Mouse (Mus musculus) thymus, postnatal 36 days (tissue): Measurements from ENCODE around the gene Actr10.

Source experiments
- DNase-seq, 2 experiments: peaks; one replicate each; pipeline ENCODE4 v3.0.0; 2022; ENCODE audit warnings: mixed read lengths in 2 of 2

Gene Actr10

DNA sequence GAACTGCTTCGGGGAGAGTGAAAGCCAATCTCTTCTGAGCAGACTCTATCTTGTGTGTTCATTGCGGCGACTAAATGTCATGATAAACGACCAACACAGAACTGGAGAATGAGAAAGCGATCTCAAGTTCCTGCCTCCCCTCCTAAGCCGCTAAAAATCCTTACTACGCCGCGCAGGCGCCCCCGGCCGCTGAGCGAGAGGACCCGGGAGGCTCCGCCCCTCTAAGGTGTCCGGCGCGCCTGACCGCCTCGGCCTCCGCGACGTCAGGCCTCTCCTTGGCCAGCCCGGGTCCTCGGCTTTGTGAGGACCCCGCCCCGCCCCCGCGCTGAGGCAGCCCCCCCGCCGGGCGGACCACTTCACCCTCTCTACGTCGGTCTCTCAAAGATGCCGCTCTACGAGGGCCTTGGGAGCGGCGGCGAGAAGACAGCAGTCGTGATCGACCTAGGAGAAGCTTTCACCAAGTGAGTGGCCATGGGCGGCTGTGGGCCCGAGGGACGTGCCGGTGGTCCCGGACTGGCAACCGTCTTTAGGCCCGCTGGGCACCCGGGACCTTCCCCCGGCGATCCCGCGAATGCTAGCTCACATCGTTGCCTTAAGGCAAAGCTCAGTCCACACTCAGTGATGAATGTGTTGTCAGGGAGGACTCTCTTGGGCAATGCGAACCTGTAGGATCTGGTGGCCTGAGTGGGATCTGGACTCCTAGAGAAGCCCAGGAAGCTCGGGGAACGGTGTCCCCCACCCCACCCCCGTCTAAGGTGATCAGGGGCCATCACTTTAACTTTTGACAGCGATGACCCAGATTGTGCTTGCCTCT, at the start of gene Actr10:
Actr10 (plus strand) TSS at position 287 of the 814 bp plus-strand sequence.
- peak; percentile 94 to 95 for DNase-seq

DNA sequence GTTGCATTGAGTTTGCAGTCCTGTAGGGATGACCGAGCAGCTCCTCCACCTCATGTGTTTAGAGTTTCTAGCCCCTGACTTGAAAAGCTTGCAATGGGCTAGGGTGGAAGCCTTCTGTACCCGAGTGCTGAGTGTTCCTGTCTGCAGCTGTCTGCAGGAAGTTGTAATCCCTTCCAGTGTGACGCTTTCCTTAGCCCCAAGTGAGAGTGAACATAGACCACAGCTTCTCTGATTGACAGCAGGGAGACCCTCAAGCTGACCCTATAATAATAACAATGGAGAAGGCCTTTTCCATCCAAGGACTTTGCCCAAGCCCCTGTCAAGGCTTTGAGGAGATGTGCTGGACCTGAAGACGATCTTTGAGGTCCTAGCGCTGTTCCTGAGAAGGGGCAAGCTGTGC, 47.3 kb upstream of the Actr10 start:
- DNase-seq = no peak

DNA sequence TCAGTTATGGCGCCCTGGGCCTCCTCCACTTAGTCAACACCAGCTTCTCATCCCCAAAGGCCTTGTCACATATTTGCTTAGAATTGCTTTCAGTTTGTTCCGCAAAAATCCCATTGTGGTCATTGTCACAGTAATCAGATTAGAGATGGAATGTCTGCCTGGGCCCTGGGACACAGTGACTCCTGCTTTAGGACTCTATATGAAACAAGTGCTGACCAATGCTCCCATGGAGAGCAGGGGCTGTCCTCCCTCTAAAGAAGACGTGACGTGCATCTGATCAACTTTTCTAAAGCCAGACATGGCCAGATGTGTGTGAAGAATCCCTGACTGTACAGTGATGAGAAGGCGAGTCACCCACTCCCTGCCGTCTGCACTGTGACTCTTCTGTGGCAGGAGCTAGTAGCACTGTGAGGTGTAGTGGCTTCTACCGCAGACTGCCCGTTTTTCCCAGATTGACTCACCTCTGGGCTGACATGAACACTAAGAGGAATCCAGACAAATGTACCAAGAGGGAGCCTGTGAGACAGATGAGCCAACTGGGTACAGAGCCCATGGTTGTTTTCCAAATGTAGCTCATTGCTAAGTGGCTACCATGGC, 46.7 kb upstream of the Actr10 start:
- no peak for DNase-seq

DNA sequence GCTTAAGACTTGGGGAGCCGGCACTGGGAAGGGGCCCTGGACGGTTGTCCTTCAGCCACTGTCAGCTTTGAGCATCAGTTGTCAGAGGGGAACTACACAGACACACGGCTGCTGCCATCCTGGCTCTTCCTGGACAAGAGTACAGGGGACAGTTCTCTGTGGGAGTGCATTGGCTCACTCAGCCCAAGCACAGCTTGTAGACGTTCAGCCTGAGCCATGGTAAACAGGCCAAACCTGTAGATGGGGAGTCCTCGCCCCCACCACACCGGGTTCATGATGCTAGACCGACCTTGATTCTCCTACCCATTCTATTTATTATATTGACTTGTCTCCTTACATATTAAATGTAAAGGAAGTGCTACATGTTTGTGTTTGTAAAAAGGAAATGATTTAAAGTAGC, 42.4 kb upstream of the Actr10 start:
- DNase-seq = no peak

DNA sequence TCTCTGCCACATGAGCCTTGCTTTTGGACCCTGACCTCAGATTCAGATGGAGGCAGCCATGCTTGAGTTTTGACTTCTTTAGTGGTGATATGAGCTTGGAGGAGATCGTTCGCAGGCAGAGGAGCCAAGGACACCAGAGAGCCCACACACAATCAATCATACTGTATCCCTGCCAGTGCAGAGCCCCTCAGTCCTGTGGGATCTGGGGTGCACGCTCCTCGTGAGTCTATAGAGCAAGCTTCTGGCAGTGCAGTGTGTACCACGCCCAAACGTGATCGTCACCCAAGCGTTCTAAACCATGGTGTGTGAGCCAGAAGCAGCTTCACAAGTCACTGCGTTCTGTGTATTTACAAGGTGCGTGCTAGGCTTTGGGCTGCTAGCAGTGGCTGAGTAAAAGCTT, 41.6 kb upstream of the Actr10 start:
- no peak for DNase-seq

DNA sequence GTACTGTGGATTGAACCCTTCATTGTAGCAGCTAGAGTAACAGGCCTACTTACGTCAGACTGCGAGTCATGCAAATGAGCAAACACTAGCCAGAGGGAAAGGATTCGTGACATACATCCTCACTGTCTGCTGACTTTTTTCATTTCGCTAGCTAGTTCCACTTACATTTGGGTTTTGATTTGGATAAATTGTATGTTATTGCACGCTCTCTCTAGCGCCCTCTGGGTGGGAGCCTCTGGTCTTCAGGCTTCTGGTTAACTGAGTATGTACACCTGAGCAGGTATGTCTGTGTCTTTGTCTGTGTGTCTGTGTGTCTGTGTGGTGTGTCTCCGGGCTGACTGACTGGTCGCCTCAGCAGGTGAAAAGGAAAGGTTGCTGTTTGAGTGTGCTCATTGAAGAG, 40.2 kb upstream of the Actr10 start:
- peak; percentile 50 to 60 for DNase-seq

DNA sequence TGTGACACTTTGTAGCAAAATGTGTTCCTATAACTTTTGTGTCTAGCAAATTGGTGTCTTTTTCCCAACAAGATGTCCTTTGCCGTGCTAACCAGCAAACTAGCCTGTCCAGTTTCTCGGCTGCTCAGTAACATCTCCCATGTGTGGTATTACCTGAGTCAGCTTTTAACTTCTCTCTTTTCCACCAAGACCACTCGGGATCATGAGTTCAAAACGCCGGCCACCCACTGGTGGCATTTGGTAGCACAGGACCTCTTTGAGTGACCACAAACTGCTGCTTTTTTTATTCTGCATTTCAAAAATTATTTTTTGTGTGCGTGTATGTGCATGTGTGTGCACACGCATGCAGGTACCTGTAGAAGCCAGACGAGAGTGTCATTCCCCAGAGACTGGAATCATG, 39.2 kb upstream of the Actr10 start:
- DNase-seq = no peak

DNA sequence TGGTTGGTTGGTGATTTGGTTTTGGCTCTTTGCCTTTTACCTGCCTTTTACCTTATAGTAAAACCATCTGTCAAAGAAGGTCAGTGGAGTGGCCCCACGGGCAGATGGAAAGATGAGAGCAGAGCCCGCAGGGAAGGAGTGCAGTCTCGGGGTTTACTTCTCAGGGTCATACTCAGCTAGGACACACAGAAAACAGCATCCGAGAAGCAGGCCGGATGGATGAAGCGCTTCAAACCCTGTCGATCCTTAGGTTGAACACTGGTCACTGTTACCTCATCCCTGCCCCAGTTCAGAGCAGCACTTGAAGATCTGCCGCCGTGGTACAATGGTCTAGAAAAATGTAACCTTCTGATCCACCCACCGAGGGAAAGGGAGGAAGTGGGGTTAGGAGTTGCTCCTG, 33.2 kb upstream of the Actr10 start:
- no peak for DNase-seq

DNA sequence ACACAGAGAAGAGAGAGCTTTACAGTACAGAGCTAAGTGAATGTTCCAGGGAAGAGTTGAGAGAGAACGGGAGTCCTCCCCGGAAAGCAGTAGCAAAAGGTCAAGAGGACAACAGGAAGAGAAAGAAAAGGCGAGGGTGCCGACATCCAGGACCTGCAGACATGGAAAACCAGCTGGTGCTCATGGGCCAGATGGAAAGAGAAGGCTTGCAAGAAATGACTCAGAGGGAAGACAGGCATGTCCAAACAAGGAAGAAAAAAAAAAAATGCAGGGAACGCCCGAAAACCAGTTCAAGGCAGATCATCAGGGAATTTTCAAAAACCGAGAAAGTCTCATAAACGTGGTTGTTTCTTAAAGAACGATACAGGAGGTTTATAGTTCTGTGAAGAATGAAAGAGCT, 30.8 kb upstream of the Actr10 start:
- no peak for DNase-seq

DNA sequence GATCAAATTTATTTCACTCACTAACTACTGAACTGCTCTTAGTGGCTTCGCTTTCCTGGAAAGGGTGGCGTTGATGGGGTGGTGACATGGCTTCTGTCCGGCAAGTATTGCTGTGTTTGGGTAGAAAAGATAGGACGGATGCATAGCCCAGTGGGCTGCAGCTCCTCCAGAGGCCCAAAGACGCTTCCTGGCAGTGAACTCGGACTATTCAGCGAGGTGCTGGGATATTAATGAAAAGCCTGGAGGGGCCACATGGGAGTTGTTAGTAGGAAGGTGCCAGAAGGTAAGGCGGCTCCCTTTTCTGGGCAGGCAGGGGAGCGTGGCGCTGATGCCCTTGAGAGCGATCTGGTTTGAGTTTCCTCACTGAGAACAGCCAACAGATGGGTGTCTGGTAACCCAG, 30.0 kb upstream of the Actr10 start:
- no peak for DNase-seq

DNA sequence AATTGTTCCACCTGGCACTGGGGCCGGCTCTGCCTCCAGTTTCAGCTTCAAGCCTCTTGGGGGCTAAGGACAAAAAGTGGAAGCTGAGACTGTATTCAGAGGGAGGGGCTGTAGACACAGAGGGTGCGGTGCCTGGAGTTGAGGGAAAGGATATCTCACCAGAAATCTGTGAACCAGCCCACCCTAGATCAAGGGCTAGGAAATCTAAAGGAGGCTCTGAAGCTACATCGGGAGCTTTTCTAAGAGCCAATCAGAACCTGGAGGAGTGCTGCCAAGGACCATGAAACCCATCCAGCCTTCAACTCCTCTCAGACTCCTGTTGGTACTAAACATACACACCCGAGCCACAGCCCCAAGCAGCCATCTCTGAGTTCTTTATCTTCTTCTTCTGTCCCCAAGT, 29.6 kb upstream of the Actr10 start:
- DNase-seq = no peak

DNA sequence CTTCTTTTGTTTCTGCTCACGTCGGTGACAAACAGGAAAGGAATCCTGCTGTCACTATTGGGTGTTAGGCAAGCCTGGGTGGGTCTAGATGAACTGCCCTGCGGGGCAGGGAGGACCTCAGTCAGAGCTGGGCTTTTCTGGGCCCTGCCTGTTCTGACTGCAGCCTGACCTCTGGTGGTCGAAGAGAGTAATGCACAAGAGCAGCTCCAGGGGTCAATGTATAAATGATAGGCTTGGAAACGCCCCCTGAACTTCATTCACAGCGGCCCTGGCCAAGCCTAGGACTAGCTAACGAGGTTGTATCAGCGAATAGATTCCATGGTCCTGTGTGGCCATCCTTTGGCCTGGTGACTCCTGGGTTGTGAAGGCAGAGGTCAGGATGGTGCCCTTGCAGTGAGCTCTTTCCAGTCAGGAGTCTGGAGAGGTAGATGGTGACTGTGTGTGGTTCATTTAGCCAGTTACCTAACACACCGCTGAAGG, 27.4 kb upstream of the Actr10 start:
- peak; percentile 75 to 79 for DNase-seq

DNA sequence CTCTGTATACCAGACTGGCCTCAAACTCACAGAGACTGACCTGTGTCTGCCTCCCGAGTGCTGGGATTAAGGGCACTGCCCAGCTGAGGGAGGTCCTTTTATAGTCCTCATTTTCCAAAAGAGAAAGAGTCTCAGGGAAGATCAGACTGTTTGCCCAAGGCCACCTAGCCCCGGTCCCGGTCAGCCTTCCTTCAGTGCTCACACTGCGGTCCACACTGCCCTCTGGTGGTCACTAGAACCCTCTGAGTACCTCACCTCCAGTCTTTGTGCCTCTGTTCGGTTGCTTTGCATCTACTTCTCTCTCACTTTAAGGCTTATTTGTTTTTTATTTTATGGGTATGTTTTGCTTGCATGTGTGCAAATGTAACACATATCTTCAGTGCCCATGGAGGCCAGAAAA, 26.6 kb upstream of the Actr10 start:
- DNase-seq = peak; percentile 72 to 76

DNA sequence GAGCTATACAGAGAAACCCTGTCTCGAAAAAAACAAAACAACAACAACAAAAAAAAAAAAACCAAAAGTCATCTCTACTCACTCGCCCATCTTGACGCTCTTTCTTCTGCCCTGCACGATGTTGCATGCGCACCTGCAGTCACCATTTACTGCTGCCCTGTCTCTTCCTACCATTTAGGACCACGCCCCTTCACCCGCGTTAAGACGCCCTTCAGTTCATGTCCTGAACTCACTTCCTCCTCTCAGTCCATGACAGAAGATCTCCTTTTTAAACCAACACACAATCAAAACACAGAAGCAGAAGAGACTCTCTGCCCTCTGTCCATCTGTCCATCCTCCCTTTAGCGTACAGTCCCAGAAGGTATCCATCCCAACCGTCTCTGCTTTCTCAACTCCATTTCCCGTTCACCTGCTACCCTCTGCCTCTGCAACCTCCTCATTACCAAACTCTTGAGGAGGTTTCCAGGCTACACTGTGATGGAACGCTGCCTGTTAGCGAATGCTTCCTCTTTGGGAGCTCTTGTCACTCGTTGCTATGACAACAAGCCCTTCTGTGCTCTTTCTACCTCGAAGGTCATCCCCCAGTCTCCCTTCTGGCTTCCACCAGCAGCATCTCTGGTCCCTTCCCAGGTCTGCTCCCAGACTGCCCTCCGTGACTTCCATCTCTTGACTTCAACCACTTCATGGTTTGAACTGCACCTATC, 25.8 kb upstream of the Actr10 start:
- peak in 1 of 2 experiments; percentile 25 for DNase-seq

DNA sequence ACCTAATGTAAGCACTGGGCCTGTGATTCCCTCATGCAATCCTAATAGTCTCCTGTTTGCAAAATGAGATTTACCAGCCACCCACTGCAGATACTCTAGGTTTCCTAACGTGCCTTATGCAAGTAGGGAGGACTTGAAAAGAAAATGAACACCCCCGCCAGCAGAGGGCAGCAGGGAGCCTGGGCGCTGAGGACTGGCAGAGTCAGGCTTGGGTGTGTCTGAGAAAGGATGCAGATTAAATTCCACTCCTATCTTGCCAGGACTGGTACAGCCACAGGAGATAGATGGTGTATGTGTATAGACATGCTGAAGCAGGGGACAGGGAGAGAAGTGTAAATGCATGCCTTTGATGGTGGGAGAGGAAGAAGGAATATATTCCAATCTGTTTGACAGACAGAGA, 24.2 kb upstream of the Actr10 start:
- DNase-seq = peak; percentile 85 to 90

DNA sequence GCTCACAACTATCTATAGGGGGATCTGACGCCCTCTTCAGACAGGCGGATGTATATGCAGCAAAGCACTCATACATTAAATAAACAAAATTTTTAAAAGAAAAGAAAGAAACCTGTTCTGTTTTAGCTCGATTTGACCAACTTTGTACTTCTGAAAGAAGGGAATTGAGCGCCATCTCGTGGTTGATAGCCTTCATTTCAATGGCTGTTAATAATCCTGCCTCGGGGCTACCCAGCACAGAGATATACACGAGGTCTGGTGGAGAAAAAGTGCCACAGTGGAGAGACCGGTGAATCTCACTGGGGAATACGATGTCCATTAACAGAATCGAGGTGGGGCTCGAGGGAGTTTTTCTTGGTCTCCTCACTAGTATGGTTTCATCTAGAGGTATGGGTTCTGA, 23.3 kb upstream of the Actr10 start:
- peak in 1 of 2 experiments; percentile 20 for DNase-seq

DNA sequence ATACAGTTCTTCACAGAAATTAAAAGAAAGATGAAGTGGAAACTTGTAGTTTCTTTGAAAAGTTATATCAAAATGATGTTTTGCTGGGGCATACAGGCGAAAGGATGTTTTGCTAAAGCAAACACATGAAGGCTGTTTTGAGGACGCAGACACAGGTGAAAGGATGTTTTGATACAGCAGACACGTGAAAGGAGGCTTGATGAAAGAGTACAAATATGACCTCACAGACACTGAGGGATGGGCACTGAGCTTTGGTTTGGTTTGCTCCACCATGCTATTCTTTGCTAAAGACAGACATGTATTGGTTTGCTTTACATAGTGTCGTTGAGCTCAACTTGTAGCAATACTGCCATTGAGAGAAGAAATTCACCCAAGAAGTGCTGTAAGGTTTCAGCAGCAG, 7.9 kb upstream of the Actr10 start:
- no peak for DNase-seq

DNA sequence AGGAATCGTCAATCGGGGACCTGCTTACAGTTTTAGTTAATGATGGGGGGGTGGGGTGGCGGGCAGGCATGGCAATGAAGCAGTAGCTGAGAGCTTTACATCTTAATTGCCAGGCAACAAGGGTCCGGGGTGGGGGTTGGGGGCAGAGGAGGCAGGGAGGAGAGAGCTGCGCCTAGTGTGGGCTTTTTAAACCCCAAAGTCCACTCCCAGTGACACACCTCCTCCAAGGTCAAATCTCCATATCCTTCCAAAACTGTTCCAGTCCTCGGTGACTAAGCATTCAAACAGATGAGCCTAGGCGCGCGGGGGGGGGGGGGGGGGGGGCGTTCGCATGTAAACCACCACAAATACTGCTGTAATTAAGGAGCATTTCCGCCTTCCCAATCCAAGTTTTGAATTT, 507 bp upstream of the Actr10 start:
- DNase-seq = peak in 1 of 2 experiments; percentile 47

DNA sequence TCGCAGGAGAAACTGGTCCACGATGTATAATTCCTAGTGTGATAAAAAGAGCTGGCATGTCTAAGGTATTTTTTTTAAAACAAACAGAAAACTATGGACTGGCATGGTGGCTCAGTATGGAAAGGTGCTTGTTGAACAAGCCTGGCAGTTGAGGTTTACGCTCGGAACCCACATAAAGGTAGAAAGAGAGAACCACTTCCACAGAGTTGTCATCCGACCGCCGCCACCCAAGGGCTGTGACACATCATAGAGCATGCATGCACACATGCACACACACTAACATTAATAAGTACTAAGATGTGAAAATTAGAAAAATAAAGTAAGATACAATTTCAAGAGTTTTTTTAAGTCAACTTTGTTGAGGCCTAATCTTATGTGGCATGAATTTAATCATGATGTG, 3.1 kb downstream of the Actr10 start:
- peak; percentile 64 to 75 for DNase-seq

DNA sequence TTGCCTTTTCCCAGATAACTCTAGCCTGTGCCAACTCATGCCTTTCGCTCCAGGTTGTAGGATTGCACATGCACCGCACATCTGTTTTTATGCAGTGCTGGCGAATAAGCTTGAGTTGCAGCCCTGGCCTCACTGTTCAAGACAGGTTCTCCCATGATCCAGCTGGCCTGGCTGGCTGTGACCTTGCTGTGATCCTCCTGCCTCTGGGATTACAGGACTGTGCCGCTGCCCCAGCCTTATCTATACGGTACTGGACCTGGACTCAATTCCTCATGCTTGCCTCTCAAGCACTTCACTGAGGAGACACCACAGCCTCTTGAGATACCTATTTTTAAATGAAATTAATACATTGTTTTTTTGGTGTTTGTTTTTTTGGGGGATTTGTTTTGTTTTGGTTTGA, 6.5 kb downstream of the Actr10 start:
- DNase-seq = no peak

DNA sequence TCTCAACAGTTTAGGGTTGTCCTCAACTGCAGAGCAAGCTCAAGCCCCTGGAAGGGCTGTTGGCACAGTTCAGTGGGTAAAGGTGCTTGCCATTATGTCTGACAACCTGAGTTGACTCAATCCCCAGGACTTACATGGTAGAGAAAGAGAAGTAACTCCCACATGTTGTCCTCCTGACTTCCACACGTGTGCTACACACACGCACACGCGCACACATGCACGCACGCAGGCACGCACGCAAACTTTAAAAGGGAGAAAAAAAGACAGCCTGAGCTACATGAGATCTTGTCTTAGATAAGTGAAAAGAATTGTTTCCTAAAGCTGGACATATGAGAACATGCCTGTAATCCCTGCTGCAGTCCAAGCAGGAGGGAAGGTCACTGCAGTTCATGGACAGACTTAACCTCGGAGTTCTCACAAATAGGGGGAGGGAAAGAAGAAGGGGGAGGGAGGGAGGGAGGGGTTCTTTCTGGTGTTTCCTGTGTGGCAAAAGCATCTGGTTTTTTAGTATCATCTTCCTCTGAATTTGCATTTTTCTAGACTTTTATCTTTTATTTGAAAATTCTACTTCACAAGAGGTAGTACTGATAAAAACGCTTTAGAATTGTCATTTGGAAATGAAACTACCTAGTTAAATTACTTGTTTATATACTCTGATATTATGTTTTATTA, 9.1 kb downstream of the Actr10 start:
- DNase-seq = no peak

DNA sequence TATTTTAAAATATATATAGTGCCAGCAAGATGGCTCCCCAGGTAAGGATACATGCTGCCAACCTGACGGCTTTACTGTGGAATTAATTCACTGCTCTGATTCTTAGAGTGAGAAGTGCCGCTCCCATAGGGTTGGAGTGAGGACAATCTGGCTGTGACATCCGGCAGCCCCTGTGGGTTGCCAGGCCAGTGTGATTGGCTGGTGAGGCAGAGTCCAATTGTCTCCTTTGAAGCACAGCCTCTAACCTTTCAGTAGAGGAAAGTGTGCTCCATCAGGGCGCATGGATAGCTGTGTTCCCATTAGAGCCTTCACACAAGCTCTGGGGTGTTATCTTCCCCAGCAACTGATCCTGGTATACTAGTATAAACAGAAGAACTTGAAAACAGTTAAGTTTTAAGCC, 21.0 kb downstream of the Actr10 start:
- no peak for DNase-seq

DNA sequence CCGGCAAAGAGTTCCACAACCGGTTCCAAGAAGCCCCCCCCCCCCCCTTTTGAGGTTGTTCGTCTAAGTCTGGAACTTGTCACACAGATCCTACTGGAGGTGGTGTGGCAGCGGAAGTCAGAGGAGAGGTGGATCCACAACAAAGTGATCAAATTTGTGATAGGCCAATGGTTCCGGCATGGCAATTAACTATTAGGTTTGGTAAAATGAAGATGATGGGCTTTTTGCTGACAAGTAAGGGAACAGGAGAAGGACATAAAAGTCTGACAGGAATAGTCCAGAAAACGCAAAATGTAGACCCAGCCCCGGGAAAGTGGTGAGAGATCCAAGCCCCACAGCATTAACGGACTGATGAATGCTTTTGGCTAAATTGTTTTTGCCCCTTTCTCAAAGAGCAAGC, 29.9 kb downstream of the Actr10 start:
- DNase-seq = no peak
